Mouse (Mus musculus): Measurements from ENCODE around the gene Rrp9.

- TF ChIP-seq POLR2A (IDR thresholded peaks at IDR 0.05; ENCODE audit: low read depth, low read length) (no peak), CTCF (IDR thresholded peaks at IDR 0.05; ENCODE audit: borderline replicate concordance, insufficient read depth, low read length) (no peak)
Measured at GRCm38 (mm10) chr9:106451298-106451697, 24.5 kb upstream of the Rrp9 start.
